Mouse (Mus musculus): ENCODE results near the gene AI661453. TPM values are rescaled to one million over a fixed set of nuclear protein-coding genes. Genes with fewer than 3 reads are reported as not detected.

The AI661453 gene
- polyA plus RNA-seq, 1 experiment from 2014 or later: 0.76 TPM

- Histone ChIP-seq H3K36me3 (ENCODE audit: control insufficient read depth, insufficient read depth, low read length) (no peaks in the 10 kb centered on the region), H3K4me1 (ENCODE audit: control insufficient read depth in 2 of 2, insufficient read depth in 2 of 2, low read length in 2 of 2) (peaks cover 36 to 52% of the 10 kb centered on the region in 2 experiments), H3K9ac (ENCODE audit: low read length) (peak overlapping the region; percentile 45), H3K4me3 (ENCODE audit: control insufficient read depth in 1 of 2, insufficient read depth in 1 of 2, low read depth in 1 of 2, low read length in 2 of 2) (no peak overlapping the region), H3K9me3 (ENCODE audit: control insufficient read depth, low read length) (no peaks in the 10 kb centered on the region), H3K27ac (replicated peaks in 1 of 2; ENCODE audit: control insufficient read depth in 1 of 2, insufficient read depth in 1 of 2, low read depth in 2 of 2, low read length in 2 of 2) (peak overlapping the region; percentile 40 to 67), H3K27me3 (ENCODE audit: control insufficient read depth, insufficient read depth, low read length) (no peaks in the 10 kb centered on the region), H3K4me2 (ENCODE audit: low read length) (no peak overlapping the region)
- no peak for ATAC-seq (ENCODE audit: insufficient number of reproducible peaks, insufficient read depth, low FRiP score, low read depth)
- 39% methylated on average over 19 of the region's 19 CpGs for WGBS
Measured at GRCm38 (mm10) chr17:47441296-47442051, 5.1 kb downstream of the AI661453 start.

- 70% methylated on average over 3 of the region's 3 CpGs for WGBS
- no peak overlapping the region for H3K9ac ChIP-seq (ENCODE audit: low read length)
- H3K4me2 ChIP-seq (ENCODE audit: low read length): no peak overlapping the region
- H3K4me1 ChIP-seq (ENCODE audit: control insufficient read depth in 2 of 2, insufficient read depth in 2 of 2, low read length in 2 of 2): peaks cover 40 to 57% of the 10 kb centered on the region in 2 experiments
- H3K27me3 ChIP-seq (ENCODE audit: control insufficient read depth, insufficient read depth, low read length): no peaks in the 10 kb centered on the region
- no peak overlapping the region; a peak in 1 of 4 replicates for H3K27ac ChIP-seq (replicated peaks in 1 of 2; ENCODE audit: control insufficient read depth in 1 of 2, insufficient read depth in 1 of 2, low read depth in 2 of 2, low read length in 2 of 2)
- no peak for ATAC-seq (ENCODE audit: insufficient number of reproducible peaks, insufficient read depth, low FRiP score, low read depth)
- no peaks in the 10 kb centered on the region for H3K9me3 ChIP-seq (ENCODE audit: control insufficient read depth, low read length)
- no peak overlapping the region for H3K4me3 ChIP-seq (ENCODE audit: control insufficient read depth in 1 of 2, insufficient read depth in 1 of 2, low read depth in 1 of 2, low read length in 2 of 2)
- H3K36me3 ChIP-seq (ENCODE audit: control insufficient read depth, insufficient read depth, low read length): no peaks in the 10 kb centered on the region
Measured at GRCm38 (mm10) chr17:47442271-47442670, 5.9 kb downstream of the AI661453 start.

GRCm38 (mm10) chr17:47444113-47444512, 7.7 kb downstream of the AI661453 start:
- Histone ChIP-seq H3K9me3 (ENCODE audit: control insufficient read depth, low read length) (no peaks in the 10 kb centered on the region), H3K36me3 (ENCODE audit: control insufficient read depth, insufficient read depth, low read length) (no peaks in the 10 kb centered on the region), H3K27me3 (ENCODE audit: control insufficient read depth, insufficient read depth, low read length) (no peaks in the 10 kb centered on the region), H3K27ac (replicated peaks in 1 of 2; ENCODE audit: control insufficient read depth in 1 of 2, insufficient read depth in 1 of 2, low read depth in 2 of 2, low read length in 2 of 2) (peak overlapping the region; percentile 58 to 63), H3K9ac (ENCODE audit: low read length) (peak overlapping the region; percentile 2; the same call in 1 of the 2 replicates), H3K4me2 (ENCODE audit: low read length) (no peak overlapping the region), H3K4me3 (ENCODE audit: control insufficient read depth in 1 of 2, insufficient read depth in 1 of 2, low read depth in 1 of 2, low read length in 2 of 2) (no peak overlapping the region), H3K4me1 (ENCODE audit: control insufficient read depth in 2 of 2, insufficient read depth in 2 of 2, low read length in 2 of 2) (peaks cover 44 to 70% of the 10 kb centered on the region in 2 experiments)
- WGBS: 52% methylated on average over 6 of the region's 6 CpGs
- ATAC-seq (ENCODE audit: insufficient number of reproducible peaks, insufficient read depth, low FRiP score, low read depth): no peak

GRCm38 (mm10) chr17:47445518-47445917, 9.1 kb downstream of the AI661453 start:
- no peaks in the 10 kb centered on the region for H3K27me3 ChIP-seq (ENCODE audit: control insufficient read depth, insufficient read depth, low read length)
- peaks cover 51 to 70% of the 10 kb centered on the region in 2 experiments for H3K4me1 ChIP-seq (ENCODE audit: control insufficient read depth in 2 of 2, insufficient read depth in 2 of 2, low read length in 2 of 2)
- H3K27ac ChIP-seq (replicated peaks in 1 of 2; ENCODE audit: control insufficient read depth in 1 of 2, insufficient read depth in 1 of 2, low read depth in 2 of 2, low read length in 2 of 2): peak overlapping the region; percentile 69 to 75; a peak in 3 of 4 replicates
- no peak overlapping the region for H3K4me3 ChIP-seq (ENCODE audit: control insufficient read depth in 1 of 2, insufficient read depth in 1 of 2, low read depth in 1 of 2, low read length in 2 of 2)
- H3K9ac ChIP-seq (ENCODE audit: low read length): no peak overlapping the region
- 57% methylated on average over 11 of the region's 11 CpGs for WGBS
- no peak for ATAC-seq (ENCODE audit: insufficient number of reproducible peaks, insufficient read depth, low FRiP score, low read depth)
- H3K9me3 ChIP-seq (ENCODE audit: control insufficient read depth, low read length): no peaks in the 10 kb centered on the region
- no peak overlapping the region for H3K4me2 ChIP-seq (ENCODE audit: low read length)
- H3K36me3 ChIP-seq (ENCODE audit: control insufficient read depth, insufficient read depth, low read length): no peaks in the 10 kb centered on the region

GRCm38 (mm10) chr17:47446025-47446424, 9.6 kb downstream of the AI661453 start:
- no peaks in the 10 kb centered on the region for H3K36me3 ChIP-seq (ENCODE audit: control insufficient read depth, insufficient read depth, low read length)
- no peaks in the 10 kb centered on the region for H3K27me3 ChIP-seq (ENCODE audit: control insufficient read depth, insufficient read depth, low read length)
- 0 out of 2 replicates have a peak, but pooled peaks have one; percentile 20 for ATAC-seq (ENCODE audit: insufficient number of reproducible peaks, insufficient read depth, low FRiP score, low read depth)
- peaks cover 55 to 70% of the 10 kb centered on the region in 2 experiments for H3K4me1 ChIP-seq (ENCODE audit: control insufficient read depth in 2 of 2, insufficient read depth in 2 of 2, low read length in 2 of 2)
- no peak overlapping the region for H3K4me3 ChIP-seq (ENCODE audit: control insufficient read depth in 1 of 2, insufficient read depth in 1 of 2, low read depth in 1 of 2, low read length in 2 of 2)
- H3K27ac ChIP-seq (replicated peaks in 1 of 2; ENCODE audit: control insufficient read depth in 1 of 2, insufficient read depth in 1 of 2, low read depth in 2 of 2, low read length in 2 of 2): peak overlapping the region; percentile 69 to 75
- no peaks in the 10 kb centered on the region for H3K9me3 ChIP-seq (ENCODE audit: control insufficient read depth, low read length)
- H3K9ac ChIP-seq (ENCODE audit: low read length): no peak overlapping the region
- 26% methylated on average over 9 of the region's 9 CpGs for WGBS
- H3K4me2 ChIP-seq (ENCODE audit: low read length): 0 out of 2 replicates have a peak overlapping the region, but pooled peaks have one; percentile 0

- Histone ChIP-seq H3K9ac (ENCODE audit: low read length) (no peak overlapping the region), H3K4me2 (ENCODE audit: low read length) (0 out of 2 replicates have a peak overlapping the region, but pooled peaks have one; percentile 0), H3K27ac (replicated peaks in 1 of 2; ENCODE audit: control insufficient read depth in 1 of 2, insufficient read depth in 1 of 2, low read depth in 2 of 2, low read length in 2 of 2) (peak overlapping the region; percentile 69 to 75), H3K4me1 (ENCODE audit: control insufficient read depth in 2 of 2, insufficient read depth in 2 of 2, low read length in 2 of 2) (peaks cover 57 to 70% of the 10 kb centered on the region in 2 experiments), H3K27me3 (ENCODE audit: control insufficient read depth, insufficient read depth, low read length) (no peaks in the 10 kb centered on the region), H3K36me3 (ENCODE audit: control insufficient read depth, insufficient read depth, low read length) (no peaks in the 10 kb centered on the region), H3K4me3 (ENCODE audit: control insufficient read depth in 1 of 2, insufficient read depth in 1 of 2, low read depth in 1 of 2, low read length in 2 of 2) (no peak overlapping the region), H3K9me3 (ENCODE audit: control insufficient read depth, low read length) (no peaks in the 10 kb centered on the region)
- ATAC-seq (ENCODE audit: insufficient number of reproducible peaks, insufficient read depth, low FRiP score, low read depth): no peak
- 72% methylated on average over 11 of the region's 11 CpGs for WGBS
Measured at GRCm38 (mm10) chr17:47446561-47446960, 10.1 kb downstream of the AI661453 start.

GRCm38 (mm10) chr17:47448523-47449372, 12.3 kb downstream of the AI661453 start:
- WGBS: 34% methylated on average over 8 of the region's 8 CpGs
- H3K27me3 ChIP-seq (ENCODE audit: control insufficient read depth, insufficient read depth, low read length): no peaks in the 10 kb centered on the region

More at GRCm38 (mm10) chr17:47448523-47449372, 12.3 kb downstream of the AI661453 start:
- Histone ChIP-seq H3K27ac (replicated peaks in 1 of 2; ENCODE audit: control insufficient read depth in 1 of 2, insufficient read depth in 1 of 2, low read depth in 2 of 2, low read length in 2 of 2) (peak overlapping the region; percentile 86 to 88), H3K4me3 (ENCODE audit: control insufficient read depth in 1 of 2, insufficient read depth in 1 of 2, low read depth in 1 of 2, low read length in 2 of 2) (no peak overlapping the region), H3K4me1 (ENCODE audit: control insufficient read depth in 2 of 2, insufficient read depth in 2 of 2, low read length in 2 of 2) (peaks cover 65 to 83% of the 10 kb centered on the region in 2 experiments), H3K9me3 (ENCODE audit: control insufficient read depth, low read length) (no peaks in the 10 kb centered on the region), H3K4me2 (ENCODE audit: low read length) (no peak overlapping the region), H3K36me3 (ENCODE audit: control insufficient read depth, insufficient read depth, low read length) (no peaks in the 10 kb centered on the region), H3K9ac (ENCODE audit: low read length) (no peak overlapping the region; the same call in 1 of the 2 replicates)
- ATAC-seq (ENCODE audit: insufficient number of reproducible peaks, insufficient read depth, low FRiP score, low read depth): no peak
